Mouse (Mus musculus) spleen, adult 18-20 months (tissue): ENCODE data around the gene Mettl3.
"Not testable (repeated sequence)": the region's sequence is repeated elsewhere in the genome, so short reads cannot be mapped to it uniquely, and the experiment has no call there.

Experiments
- DNase-seq, 2 experiments: peaks; one replicate each; pipeline ENCODE4 v3.0.0; 2022; ENCODE audit warnings: mixed read lengths in 2 of 2

The Mettl3 gene

DNA sequence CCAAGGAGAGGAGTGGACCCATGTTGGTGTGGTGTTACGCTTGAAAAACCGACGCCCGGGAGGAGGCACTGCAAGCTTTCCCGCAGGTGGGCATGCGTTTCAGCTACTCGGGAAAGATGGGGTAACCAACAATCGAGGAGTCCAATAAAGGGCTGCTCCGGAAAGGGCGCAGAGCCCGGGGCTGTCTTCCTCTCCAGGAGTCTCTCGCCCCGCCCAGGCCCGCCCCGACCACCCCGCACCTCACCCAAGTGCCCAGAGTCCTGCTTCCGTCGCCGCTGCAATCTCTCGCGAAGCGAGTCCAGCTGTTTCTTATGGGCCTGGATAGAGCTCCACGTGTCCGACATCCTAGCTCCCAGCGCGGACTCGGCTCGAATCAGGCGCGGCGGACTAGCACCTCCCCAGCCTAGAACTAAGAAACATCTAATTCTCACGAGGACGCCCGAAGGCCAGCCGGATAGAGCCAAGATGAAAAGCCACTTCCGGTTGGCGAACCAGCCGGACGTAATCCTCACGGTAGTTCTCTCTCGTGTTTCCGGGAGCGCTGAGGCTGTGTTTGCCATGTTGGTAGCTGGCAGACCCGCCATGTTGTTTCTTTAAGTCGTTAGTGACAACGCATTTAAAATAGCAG, at the start of gene Mettl3:
Mettl3 (minus strand) TSS at position 485 of the 628 bp plus-strand sequence.
- DNase-seq: peak; percentile 76 to 84

DNA sequence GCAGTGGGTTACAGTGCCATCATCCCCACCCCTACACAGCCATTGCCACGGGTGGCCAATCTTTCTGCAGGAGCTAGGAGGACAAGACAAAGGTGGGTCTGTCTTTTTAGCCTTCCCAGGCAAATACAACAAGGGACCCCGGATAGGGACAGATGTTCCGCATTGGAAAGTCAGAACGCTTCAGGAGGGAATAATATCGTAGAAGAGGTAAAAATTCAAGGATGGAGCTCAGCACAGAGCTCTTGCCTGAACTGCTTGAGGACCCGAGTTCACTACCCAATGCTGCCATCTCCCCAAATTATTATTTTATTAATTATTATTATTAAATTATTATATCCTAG, 34.6 kb upstream of the Mettl3 start:
- DNase-seq: no peak

DNA sequence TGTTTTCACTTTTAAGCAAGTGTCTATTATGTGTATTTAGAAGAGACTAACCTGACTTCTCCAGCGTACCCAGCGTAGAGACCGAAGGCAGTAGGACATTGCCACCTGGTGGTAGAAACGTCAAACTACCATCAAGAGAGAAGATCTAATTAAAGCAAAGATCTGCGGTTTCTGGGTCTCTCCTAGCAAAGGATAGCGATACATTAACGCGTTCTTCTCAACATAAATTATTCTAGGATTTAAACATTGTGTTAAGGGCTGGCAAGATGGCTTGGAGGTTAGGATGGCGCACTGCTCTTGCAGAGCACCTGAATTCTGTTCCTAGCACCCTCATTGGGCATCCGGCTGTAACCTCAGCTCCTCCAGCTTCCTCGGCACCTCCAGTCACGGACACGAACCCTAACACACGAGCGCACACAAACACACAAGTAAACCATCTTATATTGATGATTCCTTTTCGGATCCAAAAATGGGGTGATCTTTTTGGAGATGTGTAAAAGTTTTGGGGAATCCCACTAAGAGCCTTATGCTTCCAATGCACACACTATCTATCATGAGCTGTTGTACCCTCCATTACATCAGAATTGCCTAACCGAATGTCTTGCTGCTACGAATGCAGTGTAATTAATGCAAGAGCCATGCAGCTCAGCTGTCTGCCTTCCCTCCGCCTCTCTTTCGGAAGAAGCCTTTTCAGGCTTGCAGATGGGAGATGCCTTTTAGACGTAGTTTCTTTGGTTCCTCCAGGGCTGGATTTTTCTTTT, 34.0 kb upstream of the Mettl3 start:
- peak in 1 of 2 experiments; percentile 35 for DNase-seq

DNA sequence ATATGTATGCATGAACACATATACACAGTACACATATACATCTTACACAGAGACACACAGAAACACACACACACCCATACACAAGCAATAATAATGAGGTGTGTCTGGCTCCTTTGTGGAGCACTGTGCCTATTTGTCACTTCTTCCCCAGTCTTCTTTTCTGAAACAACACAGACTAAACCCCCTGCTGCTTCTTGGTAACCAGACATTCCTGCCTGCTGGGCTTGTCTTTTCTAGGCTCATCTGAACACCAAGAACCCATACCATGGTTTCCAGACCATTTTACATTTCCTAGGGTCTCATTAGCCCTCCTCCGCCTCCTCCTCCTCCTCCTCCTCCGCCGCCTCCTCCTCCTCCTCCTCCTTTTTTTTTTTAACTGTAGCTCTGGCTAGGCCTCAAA, 27.2 kb upstream of the Mettl3 start:
- DNase-seq: no peak

DNA sequence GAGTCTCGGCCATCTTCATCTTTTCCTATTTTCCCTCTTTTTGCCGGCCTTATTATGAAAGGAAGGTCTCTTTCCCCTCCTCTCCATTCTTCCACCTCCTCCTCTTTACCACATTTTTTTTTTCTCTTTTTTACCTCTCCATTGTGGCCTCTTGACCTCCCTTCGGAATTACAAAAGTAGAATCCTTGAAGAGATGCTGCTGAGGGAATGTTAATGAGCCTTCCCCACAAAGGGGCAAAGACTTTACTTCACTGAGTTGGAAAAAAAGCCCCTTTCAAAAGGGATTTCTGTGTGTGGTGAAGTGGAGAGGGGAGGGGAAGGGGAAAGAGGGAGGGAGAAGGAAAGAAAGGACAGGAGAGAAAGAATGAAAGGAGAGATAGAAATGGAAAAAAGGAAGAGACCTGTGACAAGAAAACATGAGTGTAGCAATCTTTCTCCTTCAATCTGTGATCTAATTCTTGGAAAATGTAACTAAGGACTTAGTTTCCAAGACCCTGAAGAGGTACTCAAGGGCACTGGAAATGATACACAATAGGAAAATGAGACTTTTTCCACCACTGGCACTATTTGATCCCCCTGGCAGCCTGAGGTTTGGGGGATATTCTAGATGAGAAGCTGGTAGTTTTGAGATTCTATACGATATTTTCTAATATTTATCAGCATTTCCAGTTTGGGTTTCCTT, 26.3 kb upstream of the Mettl3 start:
- no peak for DNase-seq

DNA sequence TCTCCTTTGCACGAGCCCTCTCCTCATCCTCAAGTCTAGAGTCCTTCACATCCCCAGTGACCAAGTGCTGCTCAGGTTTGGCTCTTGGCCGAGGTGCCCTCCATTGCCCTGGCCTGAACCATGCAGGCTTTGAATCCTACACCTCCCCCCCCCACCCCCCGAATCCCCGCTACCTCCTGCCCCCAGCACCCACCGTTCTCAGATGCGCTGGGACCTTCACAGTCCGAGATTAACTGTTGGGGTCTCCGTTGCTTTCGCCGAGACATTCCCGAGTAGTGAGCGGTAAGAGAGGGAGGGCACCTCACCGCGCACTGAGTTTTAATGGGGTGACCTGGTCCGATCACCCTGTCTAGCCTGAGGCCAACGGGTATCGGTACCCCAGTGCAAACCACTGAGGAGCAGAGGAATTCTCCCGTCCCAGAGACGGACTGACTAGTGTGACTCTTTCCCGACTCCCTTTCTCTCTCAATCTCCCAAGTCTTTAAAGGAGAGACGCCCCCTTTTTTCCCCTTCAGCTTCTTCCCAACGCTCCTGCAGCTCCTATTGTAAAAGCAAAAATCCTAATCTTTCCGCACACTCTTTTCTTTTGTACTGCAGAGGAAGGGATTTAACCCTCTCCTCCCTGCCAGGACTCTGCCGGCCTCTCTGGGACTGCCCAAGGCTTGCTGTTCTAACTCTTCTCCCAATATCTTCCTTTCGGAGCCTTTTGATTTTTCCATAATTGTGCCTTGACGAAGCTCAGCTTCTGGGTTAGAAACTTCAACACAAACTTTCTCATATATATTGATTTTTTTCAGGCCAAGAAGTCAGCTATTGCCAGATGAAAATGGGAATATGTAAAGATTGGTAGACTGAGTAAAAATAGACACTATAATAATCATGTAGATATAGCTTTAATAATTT, 23.2 kb upstream of the Mettl3 start, which contains the start of gene Sall2:
Sall2 (minus strand) TSS at position 853 of the 903 bp plus-strand sequence.
- DNase-seq: no peak

DNA sequence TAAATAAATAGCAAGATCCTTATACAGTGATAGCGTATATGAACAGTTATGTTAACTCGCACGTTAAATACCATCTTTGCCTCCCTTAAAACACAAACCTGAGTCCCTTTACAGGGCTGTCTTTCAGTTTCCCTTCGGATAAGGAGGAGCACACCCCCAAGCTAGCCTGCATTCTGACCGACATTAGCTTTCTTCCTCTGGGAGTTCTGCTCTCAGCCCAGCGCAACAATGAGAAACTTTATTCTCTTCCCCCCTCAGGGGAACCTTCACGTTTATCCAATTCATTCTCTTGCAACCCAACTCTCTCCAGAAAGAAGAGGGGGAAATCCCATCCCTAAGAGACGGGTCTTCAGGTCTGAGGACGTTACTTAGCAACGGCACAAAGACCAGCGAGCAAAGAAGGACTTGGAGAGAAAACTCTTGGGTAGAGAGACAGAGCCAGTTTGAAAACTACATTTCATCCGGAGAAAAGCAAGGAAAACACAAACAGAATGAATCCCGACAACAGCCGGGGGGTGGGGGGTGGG, 22.5 kb upstream of the Mettl3 start:
- DNase-seq: no peak

DNA sequence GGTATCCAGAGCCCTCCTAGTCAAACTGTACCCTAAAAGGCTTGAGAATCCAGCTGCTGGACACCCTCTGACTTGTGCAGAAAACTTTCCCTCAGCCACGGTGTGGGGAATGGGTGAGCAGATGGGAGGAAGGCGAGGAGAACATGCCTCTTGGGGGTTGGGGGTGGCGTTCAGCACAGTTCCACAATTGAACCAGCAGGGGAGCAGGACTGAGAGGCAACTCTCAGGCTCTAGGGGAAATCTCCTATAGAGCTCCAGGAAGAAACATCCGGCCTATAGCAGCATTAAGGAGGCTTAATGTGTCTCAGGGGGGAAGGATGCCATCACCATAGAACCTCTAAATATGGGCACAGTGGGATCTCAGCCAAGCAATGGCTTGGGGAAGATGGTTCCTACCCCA, 21.0 kb upstream of the Mettl3 start:
- no peak for DNase-seq

DNA sequence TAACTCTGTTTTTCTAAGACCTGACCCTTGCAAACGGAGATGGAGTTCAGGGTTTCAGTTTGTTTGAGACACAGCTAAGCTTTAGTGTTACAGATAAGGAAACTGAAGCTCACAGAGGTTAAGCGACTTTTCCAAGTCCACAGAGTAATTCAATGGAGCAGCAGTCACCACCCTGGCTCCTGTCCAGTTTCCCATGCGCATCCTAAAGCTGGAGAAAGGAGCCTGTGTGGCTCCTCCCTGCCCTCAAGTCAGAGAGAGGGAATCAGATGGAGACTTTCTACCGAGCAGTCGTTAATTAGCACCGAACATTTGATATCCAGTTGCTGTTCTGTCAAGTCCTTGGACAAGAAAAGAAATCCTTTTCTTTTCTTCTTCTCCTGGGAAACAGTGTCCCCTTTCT, 14.4 kb upstream of the Mettl3 start:
- DNase-seq: no peak

DNA sequence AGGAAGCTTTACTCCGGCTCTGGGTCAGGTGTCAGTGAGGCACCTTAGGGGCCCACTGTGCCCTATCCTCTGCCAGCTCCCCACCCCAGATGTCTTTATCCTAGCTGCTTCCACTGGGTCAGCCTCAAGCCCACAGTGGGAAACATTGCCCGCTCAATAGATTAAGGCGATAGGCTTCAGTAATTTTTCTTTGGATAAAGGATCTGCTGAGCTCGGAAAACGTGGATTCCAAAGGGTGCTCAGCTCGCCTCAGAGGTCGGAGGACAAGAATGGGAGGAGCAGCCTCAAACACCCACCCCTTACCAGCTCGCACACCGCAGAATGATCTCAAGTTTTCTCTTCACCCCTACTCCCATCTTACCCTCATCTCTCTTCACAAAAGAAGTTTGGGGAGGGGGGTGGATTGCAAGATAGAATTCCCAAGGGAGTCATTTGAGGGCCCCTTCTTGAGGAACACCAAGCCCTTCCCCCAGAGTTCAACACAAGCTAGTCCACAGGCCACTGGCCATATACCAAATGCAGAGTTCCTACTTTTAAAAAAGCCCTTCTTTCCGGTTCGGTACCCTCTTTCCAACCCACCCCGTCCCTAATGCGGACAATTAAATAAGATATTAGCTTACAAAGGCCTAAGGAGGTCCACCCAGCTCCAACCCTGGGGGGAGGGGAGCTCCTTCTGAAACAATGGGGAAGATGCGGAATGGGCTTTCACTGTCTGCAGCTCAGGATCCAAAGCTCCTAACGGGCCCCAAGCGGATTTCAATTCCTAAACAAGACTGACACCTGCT, 11.7 kb upstream of the Mettl3 start:
- no peak for DNase-seq

DNA sequence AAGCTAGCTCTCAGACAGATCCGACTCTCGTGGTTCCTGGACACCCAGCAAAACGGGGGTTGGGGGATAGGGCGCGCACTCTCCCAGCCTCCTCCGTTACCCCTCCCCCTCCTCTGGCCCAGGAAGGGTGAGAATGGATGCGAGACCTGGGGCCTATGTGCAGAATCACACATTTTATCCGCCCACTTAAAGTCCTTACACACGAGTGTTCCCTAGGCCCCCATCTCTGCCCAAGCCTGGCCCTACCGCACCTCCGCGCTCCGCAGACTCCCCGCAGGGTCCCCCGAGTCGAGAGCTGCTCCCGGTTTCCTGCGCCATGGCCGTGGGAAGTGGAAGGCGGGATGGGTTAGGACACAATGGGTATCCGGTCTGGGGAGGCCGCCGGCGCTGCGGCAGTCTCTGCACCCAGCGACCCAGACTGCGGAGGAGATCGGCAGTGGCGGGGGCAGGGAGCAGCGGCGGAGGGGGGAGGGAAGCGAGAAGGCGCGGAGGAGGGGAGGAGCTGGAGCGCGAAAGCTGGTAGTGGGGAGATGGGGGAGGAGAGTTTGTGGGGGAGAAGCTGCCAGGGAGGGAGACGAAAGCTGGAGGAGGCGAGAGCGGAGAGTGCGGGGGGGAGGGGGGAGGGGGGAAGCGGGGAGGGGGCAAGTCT, 11.0 kb upstream of the Mettl3 start:
- DNase-seq: peak in 1 of 2 experiments; percentile 33

DNA sequence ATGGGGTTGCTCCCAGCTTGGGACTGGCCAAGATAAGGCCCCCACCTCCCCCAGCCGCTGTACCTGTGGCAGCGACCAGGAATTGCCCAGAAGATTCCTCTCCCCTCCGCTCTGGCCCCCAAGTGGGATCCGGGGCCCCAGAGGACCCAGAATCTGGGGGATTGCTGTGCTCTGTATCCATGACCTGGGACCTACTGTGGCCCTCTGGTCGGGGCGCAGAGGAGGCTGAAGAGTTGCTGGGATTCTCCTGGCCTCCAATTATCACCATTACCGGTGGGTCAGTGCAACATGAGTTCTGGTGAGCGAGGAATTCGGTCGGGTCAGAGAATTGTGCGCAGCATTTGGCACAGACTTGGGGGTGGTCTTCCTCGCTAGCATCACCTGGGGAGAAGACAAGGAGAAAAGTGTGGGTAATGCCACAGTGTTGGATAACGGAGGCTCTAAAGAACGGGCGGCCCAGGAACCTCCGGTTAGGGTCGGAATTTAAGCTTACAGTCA, 10.4 kb upstream of the Mettl3 start:
- DNase-seq: no peak

DNA sequence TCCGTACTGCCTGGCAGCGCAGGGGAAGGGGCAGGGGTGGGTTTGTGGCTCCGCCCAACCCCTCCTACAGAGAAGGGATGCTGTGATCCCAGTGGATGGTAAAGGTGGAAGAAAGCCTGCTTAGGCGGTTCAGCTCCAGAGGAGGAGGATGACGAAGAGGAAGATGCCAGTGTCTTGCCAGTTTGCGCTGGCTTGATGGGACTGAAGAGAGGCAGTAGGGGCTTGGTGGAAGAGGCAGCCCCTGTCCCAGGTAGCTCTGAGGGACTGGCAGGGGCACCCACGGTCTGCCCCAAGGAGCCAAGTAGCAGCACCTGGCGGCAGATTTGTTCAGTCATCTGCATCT, 9.9 kb upstream of the Mettl3 start:
- no peak for DNase-seq

DNA sequence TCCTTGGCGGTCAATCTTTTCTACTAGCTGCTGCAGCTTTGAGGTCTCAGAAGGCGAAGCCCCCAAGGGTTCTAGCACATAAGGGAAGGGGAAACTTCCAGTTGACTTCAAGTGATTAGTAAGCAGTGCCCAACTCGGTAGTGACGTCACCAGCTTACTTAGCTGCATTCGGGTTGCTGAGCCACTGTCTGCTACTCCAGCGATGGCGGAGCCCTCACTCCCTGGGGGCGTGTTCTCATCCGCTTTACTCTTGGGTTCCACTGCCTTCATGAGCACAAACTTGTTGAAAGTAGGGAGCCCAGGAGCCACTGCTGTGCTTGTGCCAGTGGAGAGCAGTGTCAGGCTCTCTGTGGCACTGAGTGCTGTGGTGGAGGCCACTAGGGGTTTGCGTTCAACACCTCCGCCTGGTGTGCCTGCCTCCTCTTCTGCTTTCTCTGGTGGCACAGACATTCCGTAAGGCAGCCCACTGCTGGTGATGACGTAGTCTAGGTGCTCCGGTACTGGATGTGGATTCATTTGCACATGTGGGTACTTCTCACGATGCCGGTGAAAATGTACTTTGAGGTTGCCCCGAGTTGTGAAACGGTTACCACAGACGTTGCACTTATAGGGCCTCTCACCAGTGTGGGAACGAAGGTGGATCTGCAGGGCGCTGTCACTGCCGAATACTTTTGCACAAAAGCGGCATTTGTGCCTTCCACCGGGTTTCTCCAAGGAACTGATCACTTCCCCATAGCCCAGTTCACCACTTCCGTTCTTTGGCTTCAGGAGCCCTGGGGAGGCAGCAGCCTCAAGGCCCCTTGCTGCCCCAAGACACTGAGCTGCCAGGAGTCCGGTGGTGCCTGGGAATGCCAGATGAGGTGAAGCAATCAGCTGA, 9.2 kb upstream of the Mettl3 start:
- DNase-seq: no peak

DNA sequence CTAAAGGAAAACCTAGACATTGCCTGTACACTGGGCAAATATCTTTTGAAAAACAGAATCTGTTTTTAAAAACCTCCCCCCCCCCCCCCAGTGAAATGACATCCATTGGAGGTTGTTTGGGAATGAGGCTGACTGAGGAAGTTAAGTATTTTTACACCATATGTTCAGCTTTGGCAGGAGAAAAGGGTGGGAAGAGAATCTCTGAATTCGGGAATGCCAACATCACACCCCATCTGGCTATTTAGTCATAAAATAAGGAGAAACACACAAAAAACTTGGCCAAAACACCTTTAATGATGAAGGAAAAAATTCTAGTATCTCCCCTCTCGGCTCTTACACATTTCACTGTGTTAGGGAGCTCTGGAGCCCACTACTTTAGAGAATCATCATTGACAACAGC, 6.0 kb upstream of the Mettl3 start:
- no peak for DNase-seq

DNA sequence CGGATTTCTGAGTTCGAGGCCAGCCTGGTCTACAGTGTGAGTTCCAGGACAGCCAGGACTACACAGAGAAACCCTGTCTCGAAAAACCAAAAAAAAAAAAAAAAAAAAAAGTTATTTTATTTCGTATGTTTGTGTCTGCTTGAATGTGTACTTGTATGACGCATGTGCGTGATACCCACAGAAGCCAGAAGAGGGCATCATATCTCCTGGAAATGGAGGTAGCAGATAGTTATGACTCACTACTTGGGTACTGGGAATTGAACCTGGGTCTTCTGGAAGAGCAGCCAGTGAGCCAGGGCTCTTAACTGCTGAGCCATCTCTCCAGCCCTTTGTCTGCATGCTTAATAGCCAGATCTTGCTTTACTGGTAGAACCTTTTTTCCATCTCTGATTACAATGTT, 5.4 kb upstream of the Mettl3 start:
- not testable (repeated sequence) for DNase-seq

DNA sequence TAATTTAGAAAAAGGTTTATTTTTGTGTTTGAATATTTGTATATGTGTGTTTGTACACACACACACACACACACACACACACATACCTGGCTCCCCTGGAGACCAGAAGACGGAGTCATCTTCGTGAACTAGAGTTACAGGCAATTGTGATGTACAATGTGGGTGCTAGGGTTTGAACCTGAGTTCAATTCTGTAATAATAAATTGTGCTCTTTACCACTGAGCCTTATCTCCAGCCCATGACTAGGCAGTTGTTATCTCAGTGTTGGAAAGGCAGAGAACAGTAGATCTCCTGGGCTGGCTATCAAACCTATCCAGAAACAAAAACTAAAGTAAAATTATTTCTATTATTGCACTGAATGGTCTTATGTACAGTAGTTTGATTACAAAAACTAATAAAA, 1.2 kb upstream of the Mettl3 start:
- no peak for DNase-seq

DNA sequence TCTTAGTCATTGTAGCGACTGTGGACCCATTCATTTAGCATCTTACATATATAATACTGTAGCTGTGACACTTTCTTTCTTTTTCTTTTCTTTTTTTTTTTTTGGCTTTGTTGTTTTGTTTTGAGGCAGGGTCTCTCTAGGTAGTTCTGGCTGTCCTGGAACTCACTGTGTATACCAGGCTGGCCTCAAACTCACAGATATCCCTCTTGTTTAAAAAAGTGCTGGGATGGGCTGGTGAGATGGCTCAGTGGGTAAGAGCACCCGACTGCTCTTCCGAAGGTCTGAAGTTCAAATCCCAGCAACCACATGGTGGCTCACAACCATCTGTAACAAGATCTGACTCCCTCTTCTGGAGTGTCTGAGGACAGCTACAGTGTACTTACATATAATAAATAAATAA, 1.4 kb downstream of the Mettl3 start:
- not testable (repeated sequence) for DNase-seq

DNA sequence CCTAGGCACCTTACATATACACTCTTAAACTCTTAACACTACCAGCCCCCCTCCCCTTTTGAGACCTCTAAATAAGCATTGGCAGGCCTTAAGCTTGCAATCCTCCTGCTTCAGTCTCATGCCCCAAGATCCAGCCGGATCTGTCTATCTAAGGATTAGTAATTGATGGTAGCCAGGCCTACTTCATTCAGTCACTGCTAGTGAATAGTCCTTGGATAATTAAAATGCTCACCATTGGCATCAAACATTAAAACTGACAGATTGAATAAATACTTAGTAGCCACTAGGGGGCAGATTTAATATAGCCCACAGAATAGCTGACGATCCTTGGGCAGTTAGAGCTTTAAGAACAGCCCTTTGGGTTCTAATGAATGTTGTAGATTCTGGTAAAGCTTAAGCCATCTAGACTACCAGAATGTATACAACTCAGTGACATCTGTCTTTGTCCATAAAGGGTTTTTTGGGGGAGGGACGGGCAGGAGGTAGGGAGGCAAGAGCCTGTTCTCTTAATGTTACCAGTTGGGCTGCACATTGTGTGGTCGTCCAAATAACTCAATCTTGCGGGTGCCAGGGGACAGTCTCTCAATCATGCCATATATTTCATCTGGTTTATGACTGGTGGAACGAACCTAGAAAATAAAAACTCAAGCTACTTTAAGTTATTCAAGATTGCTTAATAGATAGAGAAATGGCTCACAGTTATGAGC, 9.2 kb downstream of the Mettl3 start:
- no peak for DNase-seq

DNA sequence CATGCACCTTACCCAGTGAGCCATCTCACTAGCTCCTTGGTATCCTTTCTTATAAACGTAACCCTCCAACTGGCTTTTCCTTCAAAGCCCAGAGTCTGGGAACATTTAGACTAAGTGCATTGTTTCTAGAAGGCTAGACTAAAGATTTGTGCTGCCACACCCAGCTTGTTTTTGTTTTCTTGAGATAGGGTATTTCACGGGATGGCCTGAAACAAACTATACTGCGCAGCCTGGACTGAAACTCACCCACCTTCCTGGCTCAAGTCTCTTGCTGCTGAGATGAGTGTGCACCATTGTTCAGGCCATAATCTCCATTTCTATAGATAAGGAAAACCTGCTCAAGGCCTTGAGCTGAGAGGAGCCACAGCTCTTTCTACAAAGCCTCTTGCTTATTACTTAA, 20.7 kb downstream of the Mettl3 start:
- DNase-seq: no peak
